Mouse (Mus musculus): ENCODE results near the gene D8Ertd738e.

D8Ertd738e gene

GRCm38 (mm10) chr8:84236410-84236997 is 13.0 kb downstream of the D8Ertd738e start:
- in situ Hi-C loops (cut with MboI, MseI), result no loop called here

GRCm38 (mm10) chr8:84235746-84236409 is 13.6 kb downstream of the D8Ertd738e start:
- in situ Hi-C loops (cut with MboI, MseI), result no loop called here

- in situ Hi-C loops (cut with MboI, MseI), result no loop called here
These were observed 16.5 kb downstream of the D8Ertd738e start for GRCm38 (mm10) chr8:84233055-84233454.

- in situ Hi-C loops (cut with MboI, MseI), result no loop called here
These were observed 18.8 kb downstream of the D8Ertd738e start for GRCm38 (mm10) chr8:84230735-84231134.

GRCm38 (mm10) chr8:84223322-84224029 is 26.0 kb downstream of the D8Ertd738e start:
- in situ Hi-C loops (cut with MboI, MseI), result loop anchor here (5.0 kb wide), 1 partner anchor 56 kb away; no protein-coding TSS in a partner anchor

GRCm38 (mm10) chr8:84222566-84223165 is 26.9 kb downstream of the D8Ertd738e start:
- in situ Hi-C loops (cut with MboI, MseI), result loop anchor here (5.0 kb wide), 1 partner anchor 55 kb away; no protein-coding TSS in a partner anchor

- in situ Hi-C loops (cut with MboI, MseI), result loop anchor here (5.0 kb wide), 1 partner anchor 53 kb away; no protein-coding TSS in a partner anchor
These were observed 29.4 kb downstream of the D8Ertd738e start for GRCm38 (mm10) chr8:84220105-84220504.

GRCm38 (mm10) chr8:84218143-84218542 is 31.4 kb downstream of the D8Ertd738e start:
- in situ Hi-C loops (cut with MboI, MseI), result no loop called here

GRCm38 (mm10) chr8:84217206-84217605 is 32.3 kb downstream of the D8Ertd738e start:
- in situ Hi-C loops (cut with MboI, MseI), result no loop called here

- in situ Hi-C loops (cut with MboI, MseI), result no loop called here
These were observed 36.2 kb downstream of the D8Ertd738e start for GRCm38 (mm10) chr8:84213277-84213676.

- in situ Hi-C loops (cut with MboI, MseI), result no loop called here
These were observed 37.5 kb downstream of the D8Ertd738e start for GRCm38 (mm10) chr8:84211881-84212563.

- in situ Hi-C loops (cut with MboI, MseI), result no loop called here
These were observed 38.3 kb downstream of the D8Ertd738e start for GRCm38 (mm10) chr8:84211202-84211601.

- in situ Hi-C loops (cut with MboI, MseI), result no loop called here
These were observed 39.2 kb downstream of the D8Ertd738e start for GRCm38 (mm10) chr8:84210167-84210791.

GRCm38 (mm10) chr8:84208381-84209380 is 40.8 kb downstream of the D8Ertd738e start:
- in situ Hi-C loops (cut with MboI, MseI), result no loop called here

- in situ Hi-C loops (cut with MboI, MseI), result no loop called here
These were observed 41.7 kb downstream of the D8Ertd738e start for GRCm38 (mm10) chr8:84207811-84208210.

- in situ Hi-C loops (cut with MboI, MseI), result no loop called here
These were observed 42.9 kb downstream of the D8Ertd738e start for GRCm38 (mm10) chr8:84206666-84207065.

- in situ Hi-C loops (cut with MboI, MseI), result no loop called here
These were observed 44.4 kb downstream of the D8Ertd738e start for GRCm38 (mm10) chr8:84205073-84205472.

GRCm38 (mm10) chr8:84203975-84204772 is 45.3 kb downstream of the D8Ertd738e start:
- in situ Hi-C loops (cut with MboI, MseI), result loop anchor here (5.0 kb wide), 1 partner anchor 453 kb away; no protein-coding TSS in a partner anchor

Measured in regulatory T cell (primary cell).